Mouse (Mus musculus): Measurements from ENCODE around the gene Arrdc1.
A peak's percentile ranks its signal among the peaks of the same experiment; 100 is the strongest.

DNA sequence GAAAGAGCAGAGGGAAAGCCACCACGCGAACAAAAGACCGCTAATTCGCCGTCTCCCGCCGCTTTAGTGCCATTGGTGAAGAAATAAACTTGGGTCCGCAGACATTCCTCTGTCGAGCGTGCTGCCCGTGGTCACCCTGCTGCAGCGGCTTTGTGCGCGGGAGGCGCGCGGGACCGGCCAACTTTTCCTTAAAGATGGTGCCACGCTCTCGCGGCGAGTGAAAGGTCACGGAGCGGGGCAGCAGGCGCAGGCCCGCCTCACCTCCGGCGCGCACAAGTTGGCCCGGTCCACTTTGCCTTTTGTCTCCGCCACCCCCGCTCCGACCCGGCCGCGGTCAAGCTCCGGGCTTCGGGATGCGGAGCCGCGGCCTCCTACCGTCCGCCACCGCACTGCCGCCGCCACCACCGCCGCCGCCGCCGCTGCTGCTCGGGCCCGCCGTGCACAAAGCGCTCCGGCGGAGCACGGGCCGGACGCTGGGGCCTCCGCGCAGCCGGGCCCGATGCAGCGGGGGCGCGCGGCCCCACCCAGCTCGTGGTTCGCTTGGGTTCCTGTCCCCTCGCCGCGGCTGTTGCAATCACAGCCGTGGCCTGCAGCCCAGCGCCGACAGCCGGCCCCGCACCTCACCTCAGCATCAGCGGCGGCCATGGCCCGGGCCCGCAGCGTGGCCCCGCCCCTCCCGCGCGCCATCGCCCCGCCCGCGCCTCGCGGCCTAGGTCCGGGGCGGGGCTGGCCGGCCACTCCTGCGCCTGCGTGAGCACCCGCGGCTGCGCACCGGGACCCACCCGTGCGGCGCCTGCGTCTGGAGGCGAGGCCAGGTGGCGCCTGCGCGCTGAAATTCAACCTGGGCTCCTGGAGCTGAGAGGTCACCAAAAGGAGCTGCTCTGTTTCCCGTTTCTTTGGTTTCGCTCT, 15.9 kb downstream of the Arrdc1 start, which contains the start of gene Ehmt1:
- no peak for TF ChIP-seq CTCF (IDR thresholded peaks at IDR 0.05; ENCODE audit: low read depth, low read length)
- TF ChIP-seq POLR2A (IDR thresholded peaks at IDR 0.05; ENCODE audit: extremely low read depth, insufficient read depth, low read length), result peak; percentile 52

All from liver, adult 2 months (tissue).